Mouse (Mus musculus) limb, embryonic 13.5 days (tissue): Measurements from ENCODE around the gene Igsf8. TPM values are rescaled to one million over a fixed set of nuclear protein-coding genes. Genes with fewer than 3 reads are reported as not detected.

Source experiments
- ATAC-seq: fragments of 200-750 bp; cut with Nextera tagmentation; 2 replicates; pipeline ENCODE4 v1.8.0; 2017; ENCODE audit warnings: low read depth, moderate number of reproducible peaks, moderate TSS enrichment; ENCODE audit not compliant: low FRiP score
- H3K27ac ChIP-seq: fragments of 300-500 bp; sonication (generic); 2 replicates; pipeline ENCODE4 v1.5.1; 2015; ENCODE audit warnings: inconsistent platforms, mild to moderate bottlenecking, moderate library complexity
- H3K27me3 ChIP-seq: fragments of 300-500 bp; sonication (generic); 2 replicates; pipeline ENCODE4 v1.6.1; 2015; ENCODE audit warnings: mild to moderate bottlenecking, inconsistent platforms
- H3K36me3 ChIP-seq: fragments of 300-500 bp; sonication (generic); 2 replicates; pipeline ENCODE4 v1.6.1; 2015; ENCODE audit warnings: inconsistent platforms, mild to moderate bottlenecking, moderate library complexity
- H3K4me1 ChIP-seq: fragments of 300-500 bp; sonication (generic); 2 replicates; pipeline ENCODE4 v1.6.1; 2015; ENCODE audit warnings: inconsistent platforms
- H3K4me2 ChIP-seq: fragments of 300-500 bp; sonication (generic); replicated peaks from 2 replicates; pipeline ENCODE4 v1.6.1; 2015; ENCODE audit warnings: inconsistent platforms, mild to moderate bottlenecking, moderate library complexity
- H3K4me3 ChIP-seq: fragments of 300-500 bp; sonication (generic); 2 replicates; pipeline ENCODE4 v1.5.1; 2015; ENCODE audit warnings: moderate library complexity, mild to moderate bottlenecking, inconsistent platforms
- H3K9ac ChIP-seq: fragments of 300-500 bp; sonication (generic); 2 replicates; pipeline ENCODE4 v1.6.1; 2015; ENCODE audit warnings: mild to moderate bottlenecking, inconsistent platforms
- H3K9me3 ChIP-seq: fragments of 300-500 bp; sonication (generic); 2 replicates; pipeline ENCODE4 v1.6.1; 2016; ENCODE audit warnings: inconsistent platforms
- WGBS: fragments of 180-500 bp; shearing (Covaris S2); methylation state at CpG from one replicate; pipeline ENCODE4 v1.1.7; 2015; 5-methylcytosine and 5-hydroxymethylcytosine counted together
- polyA plus RNA-seq: library from polyadenylated mRNA; unstranded; fragments of >200 nt; fragmentation: Nextera tagmentation; extraction: Ambion mirVana; gene quantifications from 2 replicates; pipeline ENCODE4 v1.2.1, GENCODE M21; 2015

Igsf8 gene
- polyA plus RNA-seq, 1 experiment from 2014 or later = 46.7 TPM

GRCm38 (mm10) chr1:172307936-172308335, 46.5 kb downstream of the Igsf8 start:
- WGBS = 53% methylated on average over 10 of the region's 10 CpGs

DNA sequence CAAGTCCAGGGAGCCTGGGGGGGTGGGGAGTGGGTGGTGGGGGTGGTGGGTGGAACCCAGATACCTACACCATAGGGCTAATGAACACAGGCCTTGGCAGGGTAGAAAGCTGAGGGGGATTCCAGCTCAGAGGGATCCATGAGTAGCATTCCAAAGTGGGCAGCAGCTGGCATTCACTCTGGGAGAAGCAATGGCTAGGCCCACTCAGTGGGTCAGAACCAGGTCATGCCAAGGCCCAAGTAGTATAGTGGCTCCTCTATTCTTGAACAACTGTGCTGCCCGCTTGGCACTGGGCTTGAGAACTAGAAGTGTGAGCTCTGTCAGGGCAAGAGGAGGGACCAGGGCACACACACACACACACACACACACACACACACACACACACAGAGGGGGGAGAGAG, 47.0 kb downstream of the Igsf8 start:
- Histone ChIP-seq H3K27ac (peak overlapping the region; percentile 79; the same call in 1 of the 2 replicates), H3K36me3 (no peaks in the 10 kb centered on the region), H3K4me2 (no peak overlapping the region), H3K4me3 (no peak overlapping the region), H3K9me3 (no peaks in the 10 kb centered on the region), H3K9ac (peak overlapping the region; percentile 19; the same call in 1 of the 2 replicates), H3K27me3 (no peaks in the 10 kb centered on the region), H3K4me1 (peaks cover 44% of the 10 kb centered on the region)
- WGBS = no CpG with 5 or more reads among the region's 1 CpGs
- ATAC-seq = no peak

More at GRCm38 (mm10) chr1:172307936-172308335, 46.5 kb downstream of the Igsf8 start:
- no peaks in the 10 kb centered on the region for H3K9me3 ChIP-seq
- H3K9ac ChIP-seq = peak overlapping the region; percentile 19; the same call in 1 of the 2 replicates
- peak overlapping the region; percentile 79; the same call in 1 of the 2 replicates for H3K27ac ChIP-seq
- H3K4me1 ChIP-seq = peaks cover 44% of the 10 kb centered on the region
- H3K27me3 ChIP-seq = no peaks in the 10 kb centered on the region
- no peaks in the 10 kb centered on the region for H3K36me3 ChIP-seq
- H3K4me3 ChIP-seq = no peak overlapping the region
- no peak overlapping the region for H3K4me2 ChIP-seq
- no peak for ATAC-seq

DNA sequence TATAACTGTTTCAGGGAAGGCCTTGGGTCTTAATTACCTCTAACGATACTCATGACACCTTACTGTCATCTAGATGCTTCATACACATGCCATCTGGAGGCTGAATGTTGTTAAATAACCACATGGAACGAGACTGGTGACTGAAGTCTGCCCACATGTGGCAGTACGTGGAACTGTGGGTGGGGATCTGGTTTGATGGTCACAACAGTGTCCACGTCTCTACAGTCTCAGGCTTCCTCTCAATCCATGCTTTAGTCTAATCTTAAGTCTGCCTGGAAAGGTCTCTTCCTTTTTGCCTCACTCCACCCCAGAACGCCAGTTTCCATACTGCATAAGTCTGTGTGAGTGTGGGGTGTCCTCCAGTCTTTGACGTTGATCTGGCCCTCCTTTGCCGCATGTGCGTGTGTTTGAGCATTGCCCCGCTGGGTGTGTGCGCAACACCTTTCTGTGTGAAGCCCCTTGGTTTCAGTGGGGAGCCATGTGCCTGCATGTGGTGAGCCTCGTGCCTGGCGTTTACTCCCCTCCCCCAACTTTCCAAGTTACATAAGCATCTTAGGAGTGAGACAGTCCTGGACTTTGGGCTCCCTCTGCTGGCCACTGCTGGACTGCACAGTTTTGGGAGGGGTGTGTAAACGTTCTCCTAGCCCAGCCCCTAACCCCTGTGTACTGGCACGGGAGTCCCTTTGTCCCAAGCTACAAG, 48.4 kb downstream of the Igsf8 start:
- H3K4me3 ChIP-seq = peak overlapping the region; percentile 31
- no peaks in the 10 kb centered on the region for H3K27me3 ChIP-seq
- peak overlapping the region; percentile 89 for H3K27ac ChIP-seq
- peak overlapping the region; percentile 93 for H3K4me2 ChIP-seq
- peaks cover 47% of the 10 kb centered on the region for H3K4me1 ChIP-seq
- peak overlapping the region; percentile 62 for H3K9ac ChIP-seq
- ATAC-seq = peak; percentile 81
- no peaks in the 10 kb centered on the region for H3K9me3 ChIP-seq
- WGBS = 2% methylated on average over 14 of the region's 14 CpGs
- H3K36me3 ChIP-seq = no peaks in the 10 kb centered on the region

- H3K36me3 ChIP-seq = 0 out of 2 replicates have a peak, but pooled peaks cover 2% of the 10 kb centered on the region
- peak overlapping the region; percentile 63 for H3K4me3 ChIP-seq
- peak overlapping the region; percentile 68 for H3K9ac ChIP-seq
- peak overlapping the region; percentile 91 for H3K27ac ChIP-seq
- ATAC-seq = peak; percentile 26
- no peaks in the 10 kb centered on the region for H3K9me3 ChIP-seq
- H3K4me2 ChIP-seq = peak overlapping the region; percentile 93
- WGBS = 4% methylated on average over 23 of the region's 23 CpGs
- H3K27me3 ChIP-seq = no peaks in the 10 kb centered on the region
- H3K4me1 ChIP-seq = peaks cover 47% of the 10 kb centered on the region
These were observed 49.9 kb downstream of the Igsf8 start for GRCm38 (mm10) chr1:172311248-172311906.

GRCm38 (mm10) chr1:172311921-172312767, 50.7 kb downstream of the Igsf8 start:
- Histone ChIP-seq H3K4me3 (peak overlapping the region; percentile 63), H3K36me3 (0 out of 2 replicates have a peak, but pooled peaks cover 4% of the 10 kb centered on the region), H3K4me1 (peaks cover 49% of the 10 kb centered on the region), H3K9me3 (no peaks in the 10 kb centered on the region), H3K9ac (peak overlapping the region; percentile 73), H3K27ac (peak overlapping the region; percentile 91), H3K27me3 (no peaks in the 10 kb centered on the region), H3K4me2 (peak overlapping the region; percentile 93)
- ATAC-seq = peak; percentile 74
- under 1% methylated on average over 43 of the region's 55 CpGs for WGBS

- peak overlapping the region; percentile 33; the same call in 1 of the 2 replicates for H3K27ac ChIP-seq
- H3K4me1 ChIP-seq = peaks cover 50% of the 10 kb centered on the region
- peak overlapping the region; percentile 73 for H3K9ac ChIP-seq
- peak overlapping the region; percentile 63 for H3K4me3 ChIP-seq
- peaks cover 12% of the 10 kb centered on the region for H3K36me3 ChIP-seq
- peak overlapping the region; percentile 93 for H3K4me2 ChIP-seq
- no peaks in the 10 kb centered on the region for H3K9me3 ChIP-seq
- H3K27me3 ChIP-seq = no peaks in the 10 kb centered on the region
- 17% methylated on average over 16 of the region's 16 CpGs for WGBS
- ATAC-seq = no peak
These were observed 51.5 kb downstream of the Igsf8 start for GRCm38 (mm10) chr1:172312768-172313561.

GRCm38 (mm10) chr1:172313613-172314411, 52.4 kb downstream of the Igsf8 start:
- H3K4me1 ChIP-seq = peaks cover 44% of the 10 kb centered on the region

GRCm38 (mm10) chr1:172314911-172315310, 53.5 kb downstream of the Igsf8 start:
- H3K9me3 ChIP-seq = no peaks in the 10 kb centered on the region
- H3K27ac ChIP-seq = no peak overlapping the region
- H3K4me1 ChIP-seq = peaks cover 33% of the 10 kb centered on the region
- peaks cover 30% of the 10 kb centered on the region for H3K36me3 ChIP-seq
- no peak overlapping the region for H3K4me3 ChIP-seq
- H3K9ac ChIP-seq = no peak overlapping the region
- H3K4me2 ChIP-seq = no peak overlapping the region
- 84% methylated on average over 3 of the region's 3 CpGs for WGBS
- H3K27me3 ChIP-seq = no peaks in the 10 kb centered on the region
- no peak for ATAC-seq

More at GRCm38 (mm10) chr1:172313613-172314411, 52.4 kb downstream of the Igsf8 start:
- H3K27ac ChIP-seq = no peak overlapping the region
- peak overlapping the region; percentile 93 for H3K4me2 ChIP-seq
- peak overlapping the region; percentile 63 for H3K4me3 ChIP-seq
- H3K9ac ChIP-seq = peak overlapping the region; percentile 35; the same call in 1 of the 2 replicates
- no peaks in the 10 kb centered on the region for H3K27me3 ChIP-seq
- H3K9me3 ChIP-seq = no peaks in the 10 kb centered on the region
- 77% methylated on average over 10 of the region's 10 CpGs for WGBS
- H3K36me3 ChIP-seq = peaks cover 21% of the 10 kb centered on the region
- no peak for ATAC-seq

- ATAC-seq = no peak
These were observed 56.0 kb downstream of the Igsf8 start for GRCm38 (mm10) chr1:172317431-172317830.

GRCm38 (mm10) chr1:172317946-172318345, 56.5 kb downstream of the Igsf8 start:
- WGBS = 73% methylated on average over 15 of the region's 15 CpGs
- H3K4me1 ChIP-seq = peaks cover 18% of the 10 kb centered on the region
- 0 out of 2 replicates have a peak overlapping the region, but pooled peaks have one; percentile 35 for H3K9ac ChIP-seq
- 0 out of 2 replicates have a peak, but pooled peaks cover 2% of the 10 kb centered on the region for H3K27me3 ChIP-seq
- no peak overlapping the region for H3K4me2 ChIP-seq
- H3K4me3 ChIP-seq = no peak overlapping the region
- H3K36me3 ChIP-seq = peaks cover 41% of the 10 kb centered on the region
- no peak overlapping the region for H3K27ac ChIP-seq
- ATAC-seq = no peak
- no peaks in the 10 kb centered on the region for H3K9me3 ChIP-seq

More at GRCm38 (mm10) chr1:172317431-172317830, 56.0 kb downstream of the Igsf8 start:
- peaks cover 21% of the 10 kb centered on the region for H3K4me1 ChIP-seq
- peaks cover 41% of the 10 kb centered on the region for H3K36me3 ChIP-seq
- no peak overlapping the region for H3K4me2 ChIP-seq
- no peak overlapping the region for H3K4me3 ChIP-seq
- no peaks in the 10 kb centered on the region for H3K27me3 ChIP-seq
- WGBS = 65% methylated on average over 18 of the region's 18 CpGs
- no peak overlapping the region for H3K9ac ChIP-seq
- H3K9me3 ChIP-seq = no peaks in the 10 kb centered on the region
- H3K27ac ChIP-seq = no peak overlapping the region
